Mouse (Mus musculus) MEL (cell line): Measurements from ENCODE around the gene Reln. TPM values are rescaled to one million over a fixed set of nuclear protein-coding genes. Genes with fewer than 3 reads are reported as not detected.

Experiments used
- DNase-seq: peaks from one replicate; pipeline ENCODE4 v3.0.0; 2011; ENCODE audit warnings: low read depth, low spot score
- H3K27ac ChIP-seq: 2 replicates; pipeline ENCODE4 v1.5.1; 2012; ENCODE audit warnings: low read depth, mild to moderate bottlenecking, control low read depth, low read length, moderate library complexity; ENCODE audit not compliant: control insufficient read depth
- H3K27me3 ChIP-seq, 2 experiments: fragments of 150-350 bp in 1 of 2; sonication (generic) in 1 of 2; 2 replicates each; pipeline ENCODE4 v1.6.1; 2012; ENCODE audit warnings: low read length in 2 of 2, mild to moderate bottlenecking in 2 of 2, improper control_type of control experiment in 1 of 2, moderate library complexity in 1 of 2; ENCODE audit not compliant: insufficient read depth in 2 of 2, control insufficient read depth in 1 of 2
- H3K36me3 ChIP-seq, 2 experiments: 2 replicates each; pipeline ENCODE4 v1.6.1; 2012 to 2014; ENCODE audit warnings: low read length in 2 of 2, improper control_type of control experiment in 1 of 2, inconsistent platforms in 1 of 2, mild to moderate bottlenecking in 1 of 2; ENCODE audit not compliant: insufficient read depth in 2 of 2, control insufficient read depth in 1 of 2
- H3K4me1 ChIP-seq, 2 experiments: fragments of 150-350 bp in 1 of 2; sonication (generic) in 1 of 2; 2 replicates each; pipeline ENCODE4 v1.6.1; 2012; ENCODE audit warnings: low read length in 2 of 2, improper control_type of control experiment in 1 of 2, mild to moderate bottlenecking in 1 of 2; ENCODE audit not compliant: insufficient read depth in 2 of 2, control insufficient read depth in 1 of 2
- H3K4me3 ChIP-seq, 2 experiments: fragments of 150-350 bp in 1 of 2; sonication (generic) in 1 of 2; 2 replicates each; pipeline ENCODE4 v1.5.1; 2012; ENCODE audit warnings: low read depth in 2 of 2, low read length in 2 of 2, mild to moderate bottlenecking in 2 of 2, moderate library complexity in 2 of 2, control low read depth in 1 of 2, improper control_type of control experiment in 1 of 2; ENCODE audit not compliant: control insufficient read depth in 1 of 2, insufficient read depth in 1 of 2
- H3K79me2 ChIP-seq: 2 replicates; pipeline ENCODE4 v1.6.1; 2012; ENCODE audit warnings: mild to moderate bottlenecking, low read length, moderate library complexity; ENCODE audit not compliant: control insufficient read depth, poor library complexity, insufficient read depth
- H3K9ac ChIP-seq: 2 replicates; pipeline ENCODE4 v1.6.1; 2012; ENCODE audit warnings: low read depth, mild to moderate bottlenecking, control low read depth, low read length, moderate library complexity; ENCODE audit not compliant: control insufficient read depth, poor library complexity, severe bottlenecking
- H3K9me3 ChIP-seq: fragments of 150-350 bp; sonication (generic); replicated peaks from 2 replicates; pipeline ENCODE4 v1.6.1; 2012; ENCODE audit warnings: mild to moderate bottlenecking, low read length, improper control_type of control experiment, moderate library complexity; ENCODE audit not compliant: insufficient read depth
- CHD2 ChIP-seq: IDR thresholded peaks from 2 replicates; pipeline ENCODE4 v1.6.1; 2011; ENCODE audit warnings: low read length, improper control_type of control experiment
- E2F4 ChIP-seq: IDR thresholded peaks from 2 replicates; pipeline ENCODE4 v1.6.1; 2011; ENCODE audit warnings: low read depth, low read length, improper control_type of control experiment, borderline replicate concordance
- ELF1 ChIP-seq: IDR thresholded peaks from 2 replicates; pipeline ENCODE4 v1.6.1; 2014; ENCODE audit warnings: low read depth, mild to moderate bottlenecking, inconsistent platforms, low read length, improper control_type of control experiment, moderate library complexity
- ETS1 ChIP-seq: IDR thresholded peaks from 2 replicates; pipeline ENCODE4 v1.6.1; 2012; ENCODE audit warnings: low read depth, mild to moderate bottlenecking, inconsistent platforms, low read length, improper control_type of control experiment, moderate library complexity
- GATA1 ChIP-seq: IDR thresholded peaks from 2 replicates; pipeline ENCODE4 v1.6.1; 2011; ENCODE audit warnings: low read depth, low read length, improper control_type of control experiment
- JUND ChIP-seq: IDR thresholded peaks from 2 replicates; pipeline ENCODE4 v1.6.1; 2011; ENCODE audit warnings: low read depth, mild to moderate bottlenecking, improper control_type of control experiment, low read length
- KAT2A ChIP-seq: conservative IDR thresholded peaks from 2 replicates; pipeline ENCODE4 v1.6.1; 2012; ENCODE audit warnings: low read depth, low read length, improper control_type of control experiment, inconsistent platforms
- MAX ChIP-seq: IDR thresholded peaks from 2 replicates; pipeline ENCODE4 v1.6.1; 2011; ENCODE audit warnings: low read length, improper control_type of control experiment
- MAZ ChIP-seq: IDR thresholded peaks from 2 replicates; pipeline ENCODE4 v1.6.1; 2012; ENCODE audit warnings: low read depth, mild to moderate bottlenecking, inconsistent platforms, low read length, improper control_type of control experiment
- MEF2A ChIP-seq: IDR thresholded peaks from 2 replicates; pipeline ENCODE4 v1.6.1; 2014; ENCODE audit warnings: low read depth, mild to moderate bottlenecking, inconsistent platforms, low read length, improper control_type of control experiment; ENCODE audit not compliant: poor library complexity, insufficient replicate concordance, severe bottlenecking; ENCODE audit errors: extremely low read depth
- MYC ChIP-seq: IDR thresholded peaks from 2 replicates; pipeline ENCODE4 v1.6.1; 2011; ENCODE audit warnings: low read depth, mild to moderate bottlenecking, low read length, improper control_type of control experiment, moderate library complexity
- NRF1 ChIP-seq: IDR thresholded peaks from 2 replicates; pipeline ENCODE4 v1.6.1; 2014; ENCODE audit warnings: low read depth, mild to moderate bottlenecking, inconsistent platforms, low read length, improper control_type of control experiment, moderate library complexity; ENCODE audit not compliant: poor library complexity, insufficient read depth, severe bottlenecking
- POLR2A ChIP-seq, 2 experiments: IDR thresholded peaks; 2 replicates each; pipeline ENCODE4 v1.6.1; 2011 to 2012; ENCODE audit warnings: low read length in 2 of 2, mild to moderate bottlenecking in 2 of 2, control low read depth in 1 of 2, improper control_type of control experiment in 1 of 2, low read depth in 1 of 2, moderate library complexity in 1 of 2; ENCODE audit not compliant: control insufficient read depth in 1 of 2, insufficient read depth in 1 of 2, poor library complexity in 1 of 2
- RAD21 ChIP-seq: IDR thresholded peaks from 2 replicates; pipeline ENCODE4 v1.6.1; 2011; ENCODE audit warnings: mild to moderate bottlenecking, low read depth, low read length, improper control_type of control experiment
- SIN3A ChIP-seq: IDR thresholded peaks from 2 replicates; pipeline ENCODE4 v1.6.1; 2012; ENCODE audit warnings: low read length, improper control_type of control experiment, inconsistent platforms
- ZMIZ1 ChIP-seq: IDR thresholded peaks from 2 replicates; pipeline ENCODE4 v1.6.1; 2012; ENCODE audit warnings: low read depth, mild to moderate bottlenecking, inconsistent platforms, low read length, improper control_type of control experiment, moderate library complexity
- polyA plus RNA-seq, 2 experiments: library from polyadenylated mRNA; stranded (reverse) in 1 of 2; unstranded in 1 of 2; fragments of >175 nt in 1 of 2; fragments of >200 nt in 1 of 2; gene quantifications; 2 replicates each; pipeline versions ENCODE4 v1.2.1 to v1.2.4; 2012; ENCODE audit warnings: low replicate concordance in 2 of 2, low read depth in 1 of 2; ENCODE audit not compliant: insufficient read length in 2 of 2, insufficient read depth in 1 of 2, missing spikeins in 1 of 2
- total RNA-seq: library from RNA; depleted of rRNA; stranded (reverse); fragments of 300-350 nt; gene quantifications from 2 replicates; pipeline ENCODE4 v1.2.3, GENCODE M21; 2012

Reln gene
- total and polyA plus RNA-seq, 3 experiments = not detected

DNA sequence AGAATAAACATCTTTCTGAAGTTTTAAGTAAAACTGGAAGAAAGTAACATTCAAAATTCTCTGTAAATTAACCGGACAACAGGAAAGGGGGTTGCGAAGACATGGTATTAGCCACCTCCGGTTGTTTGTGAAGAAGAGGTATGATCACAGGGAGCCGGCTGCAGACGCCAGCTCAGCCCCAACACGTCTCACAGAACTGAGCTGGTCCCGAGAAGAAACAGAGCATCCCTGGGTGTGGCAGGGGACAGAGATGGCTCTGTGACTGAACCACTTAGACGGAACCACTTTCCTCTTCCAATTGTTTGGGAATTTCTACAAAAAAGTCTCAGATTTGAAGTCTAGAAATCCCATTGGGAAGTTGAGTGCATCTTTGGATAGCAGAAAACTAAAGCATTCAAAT is 3.5 kb downstream of the Reln start:
- H3K4me3 ChIP-seq = no peak overlapping the region
- no peak for DNase-seq
- TF ChIP-seq KAT2A = no peak
- TF ChIP-seq NRF1 = no peak

DNA sequence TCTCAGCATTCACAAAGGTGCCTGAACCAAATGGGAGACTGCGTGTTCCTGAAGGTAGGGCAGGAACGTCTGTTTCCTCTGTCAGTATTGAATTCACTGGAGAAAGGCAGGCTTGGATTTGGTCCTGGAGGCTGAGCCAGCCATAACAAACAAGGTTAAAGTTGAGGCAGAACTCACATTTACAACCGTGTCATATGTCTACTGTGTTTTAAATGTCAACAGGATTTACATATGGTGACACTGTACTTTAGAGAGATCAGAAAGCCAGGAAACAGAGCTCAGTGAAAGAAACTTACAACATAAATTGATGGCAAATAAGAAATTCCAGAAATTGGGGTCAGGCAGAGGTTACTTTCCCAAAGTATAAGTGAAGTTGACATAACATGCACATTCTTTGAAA is 9.1 kb downstream of the Reln start:
- Histone ChIP-seq H3K79me2 (no peaks in the 10 kb centered on the region), H3K27me3 (peaks cover 2 to 3% of the 10 kb centered on the region in 2 experiments; a peak in 2 of 4 replicates), H3K27ac (no peak overlapping the region), H3K4me3 (no peak overlapping the region), H3K9ac (no peak overlapping the region), H3K36me3 (no peaks in the 10 kb centered on the region), H3K4me1 (no peaks in the 10 kb centered on the region), H3K9me3 (no peaks in the 10 kb centered on the region)
- no peak for DNase-seq
- TF ChIP-seq CHD2 (no peak), NRF1 (no peak), MAZ (no peak), MAX (no peak), RAD21 (no peak), MYC (no peak), ETS1 (no peak), GATA1 (no peak), JUND (no peak), SIN3A (no peak), MEF2A (no peak), E2F4 (no peak), ELF1 (no peak)
- TF ChIP-seq, all 39 proteins: peak for 0

More for the DNA sequence above, 3.5 kb downstream of the Reln start:
- no peak overlapping the region for H3K27ac ChIP-seq
- no peaks in the 10 kb centered on the region for H3K79me2 ChIP-seq
- H3K9ac ChIP-seq = no peak overlapping the region
- H3K9me3 ChIP-seq = no peaks in the 10 kb centered on the region
- H3K27me3 ChIP-seq = no peaks in the 10 kb centered on the region; a peak in 1 of 4 replicates
- H3K4me1 ChIP-seq = no peaks in the 10 kb centered on the region
- no peaks in the 10 kb centered on the region for H3K36me3 ChIP-seq

DNA sequence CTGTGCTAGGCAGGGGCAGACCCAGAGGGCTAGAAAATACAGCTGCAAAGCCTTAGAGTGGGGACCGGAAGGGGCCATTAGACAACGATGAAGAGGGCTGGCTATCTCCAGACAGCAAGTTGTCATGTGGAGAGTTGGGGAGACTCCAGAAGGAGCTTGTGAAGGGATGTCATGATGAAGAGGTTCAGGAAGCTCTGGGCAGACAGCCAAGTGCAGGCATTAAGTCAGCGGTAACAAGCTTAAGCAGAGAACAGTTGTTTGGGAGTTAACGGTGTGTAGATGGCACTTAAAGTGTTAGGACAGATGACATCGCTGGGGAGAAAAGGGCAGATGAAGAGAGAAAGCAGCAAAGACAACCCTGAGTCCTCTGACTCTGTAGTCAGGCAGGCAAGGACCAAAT is 13.7 kb downstream of the Reln start:
- Histone ChIP-seq H3K36me3 (no peaks in the 10 kb centered on the region), H3K27me3 (peaks cover 2 to 3% of the 10 kb centered on the region in 2 experiments; a peak in 2 of 4 replicates), H3K27ac (no peak overlapping the region), H3K9me3 (no peaks in the 10 kb centered on the region), H3K79me2 (no peaks in the 10 kb centered on the region), H3K4me1 (no peaks in the 10 kb centered on the region), H3K4me3 (no peak overlapping the region), H3K9ac (no peak overlapping the region)
- TF ChIP-seq POLR2A (IDR thresholded peaks at IDR 0.05; ENCODE audit: control insufficient read depth in 1 of 2, insufficient read depth in 1 of 2, low read depth in 1 of 2, low read length in 2 of 2, poor library complexity in 1 of 2) = no peak
- no peak for TF ChIP-seq ZMIZ1
- no peak for DNase-seq
